Mouse (Mus musculus) hindbrain, embryonic 11.5 days (tissue): Measurements from ENCODE around the gene Akt2. TPM values are rescaled to one million over a fixed set of nuclear protein-coding genes. Genes with fewer than 3 reads are reported as not detected.

Experiments
- ATAC-seq: fragments of 200-750 bp; cut with Nextera tagmentation; 2 replicates; pipeline ENCODE4 v1.8.0; 2017; ENCODE audit warnings: mild to moderate bottlenecking, moderate TSS enrichment, moderate library complexity; ENCODE audit not compliant: low FRiP score
- DNase-seq: peaks from one replicate; pipeline ENCODE4 v3.0.0-alpha.2; 2015; ENCODE audit warnings: low spot score
- H3K27ac ChIP-seq: fragments of 300-500 bp; sonication (generic); 2 replicates; pipeline ENCODE4 v1.5.1; 2014; ENCODE audit warnings: mild to moderate bottlenecking, low read depth, low read length
- H3K27me3 ChIP-seq: fragments of 300-500 bp; sonication (generic); 2 replicates; pipeline ENCODE4 v1.6.1; 2014; ENCODE audit warnings: mild to moderate bottlenecking, low read length, moderate library complexity, mixed read lengths; ENCODE audit not compliant: control insufficient read depth, insufficient read depth
- H3K36me3 ChIP-seq: fragments of 300-500 bp; sonication (generic); 2 replicates; pipeline ENCODE4 v1.6.1; 2014; ENCODE audit warnings: mild to moderate bottlenecking, low read length, moderate library complexity, mixed read lengths; ENCODE audit not compliant: control insufficient read depth, insufficient read depth
- H3K4me1 ChIP-seq: fragments of 300-500 bp; sonication (generic); replicated peaks from 2 replicates; pipeline ENCODE4 v1.6.1; 2014; ENCODE audit warnings: low read length, mixed read lengths; ENCODE audit not compliant: control insufficient read depth, insufficient read depth
- H3K4me2 ChIP-seq: fragments of 300-500 bp; sonication (generic); replicated peaks from 2 replicates; pipeline ENCODE4 v1.6.1; 2014; ENCODE audit warnings: mild to moderate bottlenecking, low read depth, low read length
- H3K4me3 ChIP-seq: fragments of 300-500 bp; sonication (generic); 2 replicates; pipeline ENCODE4 v1.5.1; 2014; ENCODE audit warnings: low read depth, low read length
- H3K9ac ChIP-seq: fragments of 300-500 bp; sonication (generic); 2 replicates; pipeline ENCODE4 v1.6.1; 2014; ENCODE audit warnings: low read depth, low read length
- H3K9me3 ChIP-seq: fragments of 300-500 bp; sonication (generic); 2 replicates; pipeline ENCODE4 v1.6.1; 2016; ENCODE audit warnings: low read length; ENCODE audit not compliant: control insufficient read depth
- WGBS: fragments of 180-500 bp; shearing (Covaris S2); extraction: QIAGEN DNeasy Blood & Tissue Kit; methylation state at CpG from one replicate; pipeline ENCODE4 v1.1.7; 2014; 5-methylcytosine and 5-hydroxymethylcytosine counted together
- polyA plus RNA-seq: library from polyadenylated mRNA; unstranded; fragments of >200 nt; fragmentation: Nextera tagmentation; extraction: Ambion mirVana; gene quantifications from 2 replicates; pipeline ENCODE4 v1.2.1, GENCODE M21; 2014

Gene Akt2
- 67.5 and 71.7 TPM in 2 replicates for polyA plus RNA-seq

GRCm38 (mm10) chr7:27591266-27592216 lies at the start of gene Akt2:
Gene Akt2 (plus strand): TSS chr7:27591552.
- Histone ChIP-seq H3K27ac (peak within 1 kb of the TSS; percentile 98), H3K9me3 (no peaks in the 10 kb centered on the region), H3K27me3 (no peaks in the 10 kb centered on the region), H3K9ac (peak within 1 kb of the TSS; percentile 86), H3K36me3 (no peaks in the 10 kb centered on the region), H3K4me3 (peak within 1 kb of the TSS; percentile 60), H3K4me1 (peaks cover 4% of the 10 kb centered on the region; the same call in 1 of the 2 replicates), H3K4me2 (peak within 1 kb of the TSS; percentile 68)
- WGBS: under 1% methylated on average over 55 of the region's 71 CpGs
- peak; percentile 94 for DNase-seq
- peak; percentile 94 for ATAC-seq

- no peaks in the 10 kb centered on the region for H3K9me3 ChIP-seq
- no peaks in the 10 kb centered on the region for H3K4me1 ChIP-seq
- DNase-seq (no peak), ATAC-seq (no peak)
- peak overlapping the region; percentile 65 for H3K9ac ChIP-seq
- peak overlapping the region; percentile 57 for H3K4me2 ChIP-seq
- H3K27ac ChIP-seq: no peak overlapping the region
- H3K27me3 ChIP-seq: no peaks in the 10 kb centered on the region
- H3K36me3 ChIP-seq: no peaks in the 10 kb centered on the region; the same call in 1 of the 2 replicates
- WGBS: 66% methylated on average over 5 of the region's 5 CpGs
- H3K4me3 ChIP-seq: peak overlapping the region; percentile 43
These were observed 49.4 kb upstream of the Akt2 start for GRCm38 (mm10) chr7:27541922-27542321.

GRCm38 (mm10) chr7:27542392-27543033 lies 48.8 kb upstream of the Akt2 start:
- no peak overlapping the region for H3K27ac ChIP-seq
- DNase-seq: peak; percentile 87
- no peaks in the 10 kb centered on the region for H3K27me3 ChIP-seq
- peak overlapping the region; percentile 43 for H3K4me3 ChIP-seq
- peak overlapping the region; percentile 57 for H3K4me2 ChIP-seq
- ATAC-seq: peak; percentile 93
- H3K4me1 ChIP-seq: no peaks in the 10 kb centered on the region
- H3K36me3 ChIP-seq: no peaks in the 10 kb centered on the region; the same call in 1 of the 2 replicates
- 4% methylated on average over 30 of the region's 30 CpGs for WGBS
- H3K9ac ChIP-seq: peak overlapping the region; percentile 65
- no peaks in the 10 kb centered on the region for H3K9me3 ChIP-seq

- Histone ChIP-seq H3K4me2 (peak overlapping the region; percentile 57), H3K9me3 (no peaks in the 10 kb centered on the region), H3K27me3 (no peaks in the 10 kb centered on the region), H3K9ac (peak overlapping the region; percentile 65), H3K4me3 (peak overlapping the region; percentile 43), H3K36me3 (no peaks in the 10 kb centered on the region; the same call in 1 of the 2 replicates), H3K4me1 (no peaks in the 10 kb centered on the region), H3K27ac (no peak overlapping the region)
- 65% methylated on average over 6 of the region's 6 CpGs for WGBS
- ATAC-seq (peak; percentile 30; the same call in 1 of the 2 replicates), DNase-seq (no peak)
These were observed 48.3 kb upstream of the Akt2 start for GRCm38 (mm10) chr7:27543065-27543464.

- H3K9ac ChIP-seq: no peak overlapping the region
- H3K9me3 ChIP-seq: no peaks in the 10 kb centered on the region
- DNase-seq: no peak
- no peak overlapping the region for H3K4me3 ChIP-seq
- no peaks in the 10 kb centered on the region for H3K27me3 ChIP-seq
- ATAC-seq: no peak
- H3K4me2 ChIP-seq: no peak overlapping the region
- 89% methylated on average over 4 of the region's 4 CpGs for WGBS
- no peaks in the 10 kb centered on the region; the same call in 1 of the 2 replicates for H3K36me3 ChIP-seq
- H3K4me1 ChIP-seq: no peaks in the 10 kb centered on the region
- no peak overlapping the region for H3K27ac ChIP-seq
These were observed 47.5 kb upstream of the Akt2 start for GRCm38 (mm10) chr7:27543851-27544250.

GRCm38 (mm10) chr7:27544675-27545370 lies 46.5 kb upstream of the Akt2 start:
- no peaks in the 10 kb centered on the region for H3K4me1 ChIP-seq
- H3K27ac ChIP-seq: no peak overlapping the region
- ATAC-seq (no peak), DNase-seq (no peak)
- no peaks in the 10 kb centered on the region for H3K9me3 ChIP-seq
- H3K4me3 ChIP-seq: no peak overlapping the region
- H3K4me2 ChIP-seq: no peak overlapping the region
- H3K27me3 ChIP-seq: no peaks in the 10 kb centered on the region
- no peak overlapping the region for H3K9ac ChIP-seq
- no peaks in the 10 kb centered on the region; the same call in 1 of the 2 replicates for H3K36me3 ChIP-seq
- WGBS: 91% methylated on average over 12 of the region's 12 CpGs

GRCm38 (mm10) chr7:27549597-27549996 lies 41.8 kb upstream of the Akt2 start:
- Histone ChIP-seq H3K36me3 (no peaks in the 10 kb centered on the region), H3K4me2 (no peak overlapping the region), H3K27me3 (no peaks in the 10 kb centered on the region), H3K27ac (no peak overlapping the region), H3K9ac (no peak overlapping the region), H3K4me3 (no peak overlapping the region), H3K9me3 (no peaks in the 10 kb centered on the region), H3K4me1 (0 out of 2 replicates have a peak, but pooled peaks cover 4% of the 10 kb centered on the region)
- DNase-seq: no peak
- no peak for ATAC-seq
- 79% methylated on average over 6 of the region's 6 CpGs for WGBS

- Histone ChIP-seq H3K4me1 (0 out of 2 replicates have a peak, but pooled peaks cover 4% of the 10 kb centered on the region), H3K27ac (no peak overlapping the region), H3K27me3 (no peaks in the 10 kb centered on the region), H3K9ac (no peak overlapping the region), H3K4me2 (peak overlapping the region; percentile 75; the same call in 1 of the 2 replicates), H3K4me3 (no peak overlapping the region), H3K36me3 (no peaks in the 10 kb centered on the region), H3K9me3 (no peaks in the 10 kb centered on the region)
- ATAC-seq: no peak
- WGBS: 59% methylated on average over 5 of the region's 5 CpGs
- DNase-seq: no peak
These were observed 39.3 kb upstream of the Akt2 start for GRCm38 (mm10) chr7:27552070-27552469.
